Comparison of ENCODE assay signal across 25 mouse cellular contexts in the genomic region with DNA sequence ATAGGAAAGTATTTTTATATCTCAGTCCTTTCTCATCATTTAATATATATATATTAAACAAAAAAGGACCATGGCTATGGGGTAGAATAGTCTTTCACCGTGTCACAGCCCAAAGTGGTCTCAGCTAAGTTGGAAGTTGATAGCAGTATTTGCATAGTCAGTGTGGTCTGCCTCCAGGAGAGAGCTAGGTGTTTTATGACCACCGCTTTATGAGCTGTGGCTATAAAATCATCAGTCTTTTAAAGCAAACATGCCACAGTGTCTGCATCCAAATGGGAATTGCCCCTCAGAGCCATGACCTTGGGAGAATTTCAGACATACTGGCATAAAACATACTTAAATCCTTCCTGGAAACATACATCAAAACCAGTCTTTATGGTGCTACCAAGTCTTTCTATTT.
DNase-seq lines count a peak whose midpoint lies in the region; ATAC-seq lines count a peak whose summit lies in the region.
"Had no signal": no experiment of that assay in that cellular context is flagged by ENCODE, and none has a peak within 500 bp of the region (broad histone marks: within the 10 kb centered on the region; RNA-seq: fewer than 3 reads in every experiment).

No protein-coding gene starts in this region.

- no peak overlapping the region for H3K4me3 ChIP-seq in kidney, embryonic 14.5 days (ENCODE audit: low read length)
- H3K4me3 ChIP-seq in kidney, embryonic 15.5 days (replicated peaks) = no peak overlapping the region
- no peak overlapping the region for H3K4me3 ChIP-seq in intestine, embryonic 16.5 days (ENCODE audit: low read length)
- H3K4me3 ChIP-seq in liver, embryonic 11.5 days (ENCODE audit: low read depth, low read length) = no peak overlapping the region
- H3K4me3 ChIP-seq: embryonic facial prominence, embryonic 10.5 days; embryonic facial prominence, embryonic 13.5 days; erythroblast, embryonic 14.5 days; forebrain, embryonic 12.5 days; forebrain, embryonic 15.5 days; hindbrain, embryonic 10.5 days; hindbrain, embryonic 13.5 days had no signal

- no peaks in the 10 kb centered on the region for H3K9me3 ChIP-seq in kidney, embryonic 14.5 days (ENCODE audit: control insufficient read depth, low read length)
- no peaks in the 10 kb centered on the region for H3K9me3 ChIP-seq in kidney, embryonic 15.5 days (replicated peaks)
- no peaks in the 10 kb centered on the region for H3K9me3 ChIP-seq in intestine, embryonic 16.5 days (ENCODE audit: control insufficient read depth, low read length)
- H3K9me3 ChIP-seq in liver, embryonic 11.5 days (ENCODE audit: control insufficient read depth, low read length) = no peaks in the 10 kb centered on the region
- H3K9me3 ChIP-seq: embryonic facial prominence, embryonic 10.5 days; embryonic facial prominence, embryonic 13.5 days; forebrain, embryonic 12.5 days; forebrain, embryonic 15.5 days; hindbrain, embryonic 10.5 days; hindbrain, embryonic 13.5 days had no signal

- WGBS in kidney, embryonic 14.5 days = 13% methylated on average over 2 of the region's 2 CpGs
- WGBS in kidney, embryonic 15.5 days = 13% methylated on average over 2 of the region's 2 CpGs
- 23% methylated on average over 2 of the region's 2 CpGs for WGBS in intestine, embryonic 16.5 days
- WGBS in liver, embryonic 11.5 days = 56% methylated on average over 2 of the region's 2 CpGs

- H3K4me1 ChIP-seq in kidney, embryonic 14.5 days (ENCODE audit: control insufficient read depth, insufficient read depth, low read length) = no peaks in the 10 kb centered on the region
- H3K4me1 ChIP-seq in kidney, embryonic 15.5 days = peaks cover 6% of the 10 kb centered on the region
- no peaks in the 10 kb centered on the region for H3K4me1 ChIP-seq in intestine, embryonic 16.5 days (ENCODE audit: control insufficient read depth, insufficient read depth, low read length)
- no peaks in the 10 kb centered on the region for H3K4me1 ChIP-seq in liver, embryonic 11.5 days (replicated peaks; ENCODE audit: control insufficient read depth, insufficient read depth, low read length)
- H3K4me1 ChIP-seq: embryonic facial prominence, embryonic 13.5 days; forebrain, embryonic 15.5 days; hindbrain, embryonic 10.5 days; hindbrain, embryonic 13.5 days had no signal

- no peak overlapping the region for H3K9ac ChIP-seq in kidney, embryonic 14.5 days (ENCODE audit: low read depth, low read length)
- no peak overlapping the region for H3K9ac ChIP-seq in kidney, embryonic 15.5 days
- H3K9ac ChIP-seq in intestine, embryonic 16.5 days (ENCODE audit: low read depth, low read length) = no peak overlapping the region
- H3K9ac ChIP-seq in liver, embryonic 11.5 days (ENCODE audit: low read depth, low read length) = no peak overlapping the region
- H3K9ac ChIP-seq: embryonic facial prominence, embryonic 13.5 days; forebrain, embryonic 12.5 days; forebrain, embryonic 15.5 days; hindbrain, embryonic 13.5 days had no signal

- peak; percentile 49; the same call in 1 of the 2 replicates for ATAC-seq in kidney, embryonic 14.5 days (ENCODE audit: low FRiP score, low TSS enrichment)
- ATAC-seq in kidney, embryonic 15.5 days (replicated peaks; ENCODE audit: low FRiP score) = no peak
- peak; percentile 86 for ATAC-seq in intestine, embryonic 16.5 days
- no peak for ATAC-seq in liver, embryonic 11.5 days (replicated peaks; ENCODE audit: low FRiP score)
- ATAC-seq: activated CD4-positive, CD25-positive, alpha-beta regulatory T cell, adult 4 months; forebrain, embryonic 15.5 days; hindbrain, embryonic 16.5 days had no signal

- no peaks in the 10 kb centered on the region for H3K27me3 ChIP-seq in kidney, embryonic 14.5 days (ENCODE audit: control insufficient read depth, insufficient read depth, low read length)
- H3K27me3 ChIP-seq in kidney, embryonic 15.5 days = no peaks in the 10 kb centered on the region
- H3K27me3 ChIP-seq in intestine, embryonic 16.5 days (replicated peaks; ENCODE audit: control insufficient read depth, insufficient read depth, low read length) = no peaks in the 10 kb centered on the region
- no peaks in the 10 kb centered on the region for H3K27me3 ChIP-seq in liver, embryonic 11.5 days (replicated peaks; ENCODE audit: control insufficient read depth, insufficient read depth, low read length)
- H3K27me3 ChIP-seq: embryonic facial prominence, embryonic 13.5 days; forebrain, embryonic 12.5 days; forebrain, embryonic 15.5 days; hindbrain, embryonic 13.5 days had no signal

- H3K4me2 ChIP-seq in kidney, embryonic 14.5 days (replicated peaks; ENCODE audit: low read depth, low read length) = no peak overlapping the region
- no peak overlapping the region for H3K4me2 ChIP-seq in kidney, embryonic 15.5 days
- H3K4me2 ChIP-seq in intestine, embryonic 16.5 days (ENCODE audit: low read depth, low read length) = no peak overlapping the region
- H3K4me2 ChIP-seq in liver, embryonic 11.5 days = no peak overlapping the region
- H3K4me2 ChIP-seq: embryonic facial prominence, embryonic 13.5 days; forebrain, embryonic 12.5 days; forebrain, embryonic 15.5 days; heart, embryonic 11.5 days; hindbrain, embryonic 13.5 days had no signal

- no peak overlapping the region for H3K27ac ChIP-seq in kidney, embryonic 14.5 days (ENCODE audit: low read depth, low read length)
- H3K27ac ChIP-seq in kidney, embryonic 15.5 days = no peak overlapping the region
- H3K27ac ChIP-seq in intestine, embryonic 16.5 days (ENCODE audit: low read length) = no peak overlapping the region
- H3K27ac ChIP-seq in liver, embryonic 11.5 days (ENCODE audit: low read depth, low read length) = no peak overlapping the region
- H3K27ac ChIP-seq: embryonic facial prominence, embryonic 10.5 days; embryonic facial prominence, embryonic 13.5 days; forebrain, embryonic 12.5 days; forebrain, embryonic 15.5 days; hindbrain, embryonic 10.5 days; hindbrain, embryonic 13.5 days had no signal

- H3K36me3 ChIP-seq in kidney, embryonic 14.5 days (ENCODE audit: control insufficient read depth, insufficient read depth, low read length) = no peaks in the 10 kb centered on the region
- H3K36me3 ChIP-seq in kidney, embryonic 15.5 days = no peaks in the 10 kb centered on the region
- no peaks in the 10 kb centered on the region for H3K36me3 ChIP-seq in intestine, embryonic 16.5 days (ENCODE audit: control insufficient read depth, insufficient read depth, low read length)
- no peaks in the 10 kb centered on the region for H3K36me3 ChIP-seq in liver, embryonic 11.5 days (ENCODE audit: control insufficient read depth, insufficient read depth, low read length)
- H3K36me3 ChIP-seq: embryonic facial prominence, embryonic 10.5 days; embryonic facial prominence, embryonic 13.5 days; forebrain, embryonic 12.5 days; forebrain, embryonic 15.5 days; hindbrain, embryonic 10.5 days; hindbrain, embryonic 13.5 days had no signal

- peak; percentile 27 for DNase-seq in A20 (ENCODE audit: low read depth, low spot score)
- DNase-seq in forelimb bud, embryonic 11.5 days (ENCODE audit: low read depth, low spot score) = peak; percentile 58
- no peak for DNase-seq in retina, embryonic 14.5 days (ENCODE audit: low spot score)
- DNase-seq in liver, embryonic 11.5 days (ENCODE audit: low spot score) = no peak
- no peak for DNase-seq in right cerebral cortex, adult 18-20 months
- DNase-seq: adrenal gland, adult 8-10 months; adrenal gland, postnatal 25 days; cerebellum, adult 18-20 months; cerebellum, adult 9-10 months; cerebellum, postnatal 14 days; gastrocnemius, postnatal 10 days; gastrocnemius, postnatal 36 days had no signal

Comparison
In these comparisons a context has a peak if more than half of its experiments do, and no peak if none do; other contexts are left out.
1. ATAC-seq: peak in kidney, embryonic 14.5 days (single experiment) and intestine, embryonic 16.5 days (single experiment); none in kidney, embryonic 15.5 days (single experiment) and liver, embryonic 11.5 days (single experiment).
2. DNase-seq: peak in A20 (single experiment) and forelimb bud, embryonic 11.5 days (single experiment); none in retina, embryonic 14.5 days (single experiment), liver, embryonic 11.5 days (single experiment) and right cerebral cortex, adult 18-20 months (single experiment).